Mouse (Mus musculus): ENCODE measurements at regions not wholly inside any gene's neighbourhood (a gene's known extent, or its start where the extent isn't known, plus 50 kb on each side); places are given as distances from the start of the nearest gene placed in this dataset.

GRCm38 (mm10) chr2:122863343-122863970 lies 98.4 kb downstream of the Sqor start:
- H3K4me3 ChIP-seq (ENCODE audit: low read length) = no peak overlapping the region
- H3K27ac ChIP-seq = no peak overlapping the region
- 63% methylated on average over 15 of the region's 15 CpGs for WGBS
- DNase-seq (ENCODE audit: low spot score) (peak; percentile 26), ATAC-seq (0 out of 2 replicates have a peak, but pooled peaks have one; percentile 45)
- TF ChIP-seq CTCF (IDR thresholded peaks at IDR 0.05; ENCODE audit: low read depth) = no peak
- H3K27me3 ChIP-seq (ENCODE audit: insufficient read depth, low read length) = no peaks in the 10 kb centered on the region
- H3K4me2 ChIP-seq (ENCODE audit: low read depth, low read length) = no peak overlapping the region
- no peak overlapping the region for H3K9ac ChIP-seq (replicated peaks; ENCODE audit: low read length)
- no peaks in the 10 kb centered on the region for H3K4me1 ChIP-seq (ENCODE audit: insufficient read depth, low read length)
- H3K36me3 ChIP-seq (ENCODE audit: insufficient read depth, low read length) = no peaks in the 10 kb centered on the region
- H3K9me3 ChIP-seq (ENCODE audit: low read length) = no peaks in the 10 kb centered on the region

DNA sequence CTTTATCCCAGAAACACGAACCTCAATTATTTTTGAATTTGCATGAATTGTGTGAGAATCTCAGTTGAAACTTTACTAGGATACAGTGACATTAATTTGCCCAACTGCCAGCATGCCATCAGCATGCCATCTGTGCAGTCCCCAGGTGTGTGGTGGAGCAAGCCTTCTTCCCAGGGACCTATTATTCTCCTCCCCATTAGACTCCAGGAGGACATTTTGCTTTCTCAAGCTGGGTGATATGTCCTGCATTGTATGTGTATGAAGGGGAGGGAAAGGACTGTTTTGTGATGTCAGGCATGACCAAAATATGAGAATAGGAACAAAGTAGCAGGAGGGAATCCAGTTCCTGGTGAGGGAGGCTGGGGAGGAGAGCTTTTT lies 98.9 kb downstream of the Sqor start:
- no peak overlapping the region for H3K27ac ChIP-seq
- no peak for TF ChIP-seq CTCF (IDR thresholded peaks at IDR 0.05; ENCODE audit: low read depth)

DNA sequence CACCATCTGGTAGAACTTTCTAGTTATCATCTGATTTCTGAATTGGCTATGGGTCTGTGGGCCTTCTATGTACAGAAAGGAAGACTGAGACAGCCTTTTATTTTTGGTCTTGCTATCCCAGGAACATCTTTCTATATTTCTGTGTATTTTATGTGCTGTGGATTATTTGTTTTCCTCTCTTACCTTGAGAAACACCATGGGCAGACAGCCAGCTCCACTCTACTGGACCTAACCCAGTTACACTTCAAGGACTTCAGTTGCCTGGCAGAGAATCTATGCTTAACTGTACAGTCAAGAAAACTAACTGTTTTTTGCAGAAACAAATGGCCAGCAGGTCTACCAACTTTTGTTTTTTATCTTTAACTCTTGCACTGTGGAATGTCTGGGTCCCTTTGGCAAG lies 122.1 kb downstream of the Sqor start:
- H3K4me2 ChIP-seq (ENCODE audit: low read depth, low read length) = no peak overlapping the region
- no peak for TF ChIP-seq CTCF (IDR thresholded peaks at IDR 0.05; ENCODE audit: low read depth)
- ATAC-seq (no peak), DNase-seq (ENCODE audit: low spot score) (no peak)
- no peaks in the 10 kb centered on the region for H3K36me3 ChIP-seq (ENCODE audit: insufficient read depth, low read length)
- no peak overlapping the region for H3K9ac ChIP-seq (replicated peaks; ENCODE audit: low read length)
- H3K4me1 ChIP-seq (ENCODE audit: insufficient read depth, low read length) = no peaks in the 10 kb centered on the region
- H3K9me3 ChIP-seq (ENCODE audit: low read length) = peaks cover 16% of the 10 kb centered on the region; the same call in 1 of the 2 replicates
- H3K4me3 ChIP-seq (ENCODE audit: low read length) = no peak overlapping the region
- no peak overlapping the region for H3K27ac ChIP-seq
- no peaks in the 10 kb centered on the region for H3K27me3 ChIP-seq (ENCODE audit: insufficient read depth, low read length)

More for the DNA sequence above, 98.9 kb downstream of the Sqor start:
- WGBS = 66% methylated on average over 1 of the region's 1 CpGs
- Histone ChIP-seq H3K27me3 (ENCODE audit: insufficient read depth, low read length) (no peaks in the 10 kb centered on the region), H3K9me3 (ENCODE audit: low read length) (no peaks in the 10 kb centered on the region), H3K4me1 (ENCODE audit: insufficient read depth, low read length) (no peaks in the 10 kb centered on the region), H3K36me3 (ENCODE audit: insufficient read depth, low read length) (no peaks in the 10 kb centered on the region), H3K4me3 (ENCODE audit: low read length) (no peak overlapping the region), H3K9ac (replicated peaks; ENCODE audit: low read length) (no peak overlapping the region), H3K4me2 (ENCODE audit: low read depth, low read length) (no peak overlapping the region)
- DNase-seq (ENCODE audit: low spot score) (no peak), ATAC-seq (no peak)

GRCm38 (mm10) chr2:122887526-122887925 lies 122.5 kb downstream of the Sqor start:
- peaks cover 16% of the 10 kb centered on the region; the same call in 1 of the 2 replicates for H3K9me3 ChIP-seq (ENCODE audit: low read length)
- H3K27me3 ChIP-seq (ENCODE audit: insufficient read depth, low read length) = no peaks in the 10 kb centered on the region
- H3K36me3 ChIP-seq (ENCODE audit: insufficient read depth, low read length) = no peaks in the 10 kb centered on the region
- DNase-seq (ENCODE audit: low spot score) (no peak), ATAC-seq (no peak)
- TF ChIP-seq CTCF (IDR thresholded peaks at IDR 0.05; ENCODE audit: low read depth) = no peak
- no peak overlapping the region for H3K9ac ChIP-seq (replicated peaks; ENCODE audit: low read length)
- H3K4me2 ChIP-seq (ENCODE audit: low read depth, low read length) = no peak overlapping the region
- no peak overlapping the region for H3K4me3 ChIP-seq (ENCODE audit: low read length)
- H3K27ac ChIP-seq = no peak overlapping the region
- no peaks in the 10 kb centered on the region for H3K4me1 ChIP-seq (ENCODE audit: insufficient read depth, low read length)

DNA sequence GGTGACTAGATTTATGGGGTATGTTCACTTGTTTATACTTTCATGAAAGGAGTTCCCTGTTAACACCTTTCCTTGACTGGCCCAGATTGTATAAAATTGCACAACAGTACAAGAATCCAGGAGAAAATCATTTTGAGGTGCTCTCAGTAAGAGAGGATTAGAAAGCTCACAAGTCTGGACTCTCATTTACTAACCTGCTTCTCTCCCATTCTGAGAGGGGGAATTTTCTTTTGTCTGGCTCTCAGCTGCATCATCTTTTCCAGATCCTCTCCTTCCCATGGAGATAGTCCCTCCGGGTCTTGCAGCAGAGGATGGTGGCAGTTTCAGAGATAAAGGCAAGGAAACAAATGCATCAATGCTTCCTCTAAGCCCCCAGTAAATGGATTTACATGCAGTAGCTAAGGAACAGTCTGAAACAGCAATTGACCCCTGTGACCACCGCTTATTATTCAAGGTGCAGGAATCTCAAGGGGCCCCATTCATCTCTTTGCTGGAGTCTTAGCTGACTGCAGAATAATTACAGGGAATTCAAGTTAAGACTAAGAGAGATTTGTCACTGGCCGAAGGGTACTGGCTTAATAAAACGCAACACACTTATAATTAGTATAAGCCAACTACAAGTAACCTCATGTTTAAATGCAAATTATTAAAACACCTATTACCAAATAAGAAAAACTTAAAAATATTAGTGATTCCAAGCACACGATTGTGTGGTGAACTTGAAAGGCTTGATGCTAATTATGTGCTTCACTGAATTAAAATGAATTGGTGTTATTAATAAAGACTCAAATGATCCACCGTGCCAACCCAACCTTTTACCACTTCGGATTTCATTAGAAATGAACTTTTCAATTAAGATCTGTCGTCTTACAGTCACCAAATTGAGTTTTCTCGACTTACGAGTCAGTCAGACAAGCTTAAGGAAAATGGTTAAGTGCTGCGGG lies 140.4 kb downstream of the Sqor start:
- Histone ChIP-seq H3K36me3 (ENCODE audit: insufficient read depth, low read length) (no peaks in the 10 kb centered on the region), H3K27ac (no peak overlapping the region), H3K9ac (replicated peaks; ENCODE audit: low read length) (no peak overlapping the region), H3K27me3 (ENCODE audit: insufficient read depth, low read length) (no peaks in the 10 kb centered on the region), H3K4me3 (ENCODE audit: low read length) (no peak overlapping the region), H3K9me3 (ENCODE audit: low read length) (no peaks in the 10 kb centered on the region), H3K4me1 (ENCODE audit: insufficient read depth, low read length) (no peaks in the 10 kb centered on the region), H3K4me2 (ENCODE audit: low read depth, low read length) (no peak overlapping the region)
- WGBS = 17% methylated on average over 11 of the region's 11 CpGs
- ATAC-seq (no peak), DNase-seq (ENCODE audit: low spot score) (no peak)
- no peak for TF ChIP-seq CTCF (IDR thresholded peaks at IDR 0.05; ENCODE audit: low read depth)

GRCm38 (mm10) chr2:122916772-122917171 lies 151.7 kb downstream of the Sqor start:
- no peaks in the 10 kb centered on the region for H3K9me3 ChIP-seq (ENCODE audit: low read length)
- no peak overlapping the region for H3K4me3 ChIP-seq (ENCODE audit: low read length)
- H3K4me1 ChIP-seq (ENCODE audit: insufficient read depth, low read length) = no peaks in the 10 kb centered on the region
- H3K9ac ChIP-seq (replicated peaks; ENCODE audit: low read length) = no peak overlapping the region
- H3K4me2 ChIP-seq (ENCODE audit: low read depth, low read length) = no peak overlapping the region
- no peak overlapping the region for H3K27ac ChIP-seq
- no peaks in the 10 kb centered on the region for H3K27me3 ChIP-seq (ENCODE audit: insufficient read depth, low read length)
- TF ChIP-seq CTCF (IDR thresholded peaks at IDR 0.05; ENCODE audit: low read depth) = peak; percentile 61
- ATAC-seq = no peak
- WGBS = 87% methylated on average over 1 of the region's 1 CpGs
- H3K36me3 ChIP-seq (ENCODE audit: insufficient read depth, low read length) = no peaks in the 10 kb centered on the region
- peak; percentile 66 for DNase-seq (ENCODE audit: low spot score)

DNA sequence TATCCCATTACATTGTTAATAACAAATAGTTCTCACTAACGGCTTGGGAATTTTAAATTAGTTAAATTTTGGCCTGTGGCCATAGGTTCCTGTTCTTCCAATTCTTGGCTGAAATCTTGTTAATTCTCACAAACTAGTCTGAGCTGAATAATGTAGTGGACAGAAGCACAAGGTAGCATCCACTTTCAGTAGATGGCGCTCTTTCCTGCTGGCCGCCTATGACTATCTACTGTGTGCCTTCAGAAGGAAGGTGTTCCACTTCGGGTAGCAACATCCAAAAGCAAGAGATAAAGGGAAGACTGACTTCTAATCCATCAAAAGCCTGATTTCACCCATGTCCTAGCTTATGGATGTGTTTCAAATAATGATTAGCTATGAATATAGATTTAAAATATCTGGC lies 172.9 kb downstream of the Sqor start:
- H3K4me1 ChIP-seq (ENCODE audit: insufficient read depth, low read length) = no peaks in the 10 kb centered on the region
- H3K4me3 ChIP-seq (ENCODE audit: low read length) = no peak overlapping the region
- no peak for ATAC-seq
- H3K27me3 ChIP-seq (ENCODE audit: insufficient read depth, low read length) = no peaks in the 10 kb centered on the region
- peak; percentile 69 for DNase-seq (ENCODE audit: low spot score)
- TF ChIP-seq CTCF (IDR thresholded peaks at IDR 0.05; ENCODE audit: low read depth) = peak; percentile 66
- H3K9ac ChIP-seq (replicated peaks; ENCODE audit: low read length) = no peak overlapping the region
- H3K4me2 ChIP-seq (ENCODE audit: low read depth, low read length) = no peak overlapping the region
- 45% methylated on average over 4 of the region's 4 CpGs for WGBS
- no peak overlapping the region for H3K27ac ChIP-seq
- H3K36me3 ChIP-seq (ENCODE audit: insufficient read depth, low read length) = no peaks in the 10 kb centered on the region
- H3K9me3 ChIP-seq (ENCODE audit: low read length) = no peaks in the 10 kb centered on the region
